18 mouse cellular contexts compared by ENCODE assay signal in the genomic region with DNA sequence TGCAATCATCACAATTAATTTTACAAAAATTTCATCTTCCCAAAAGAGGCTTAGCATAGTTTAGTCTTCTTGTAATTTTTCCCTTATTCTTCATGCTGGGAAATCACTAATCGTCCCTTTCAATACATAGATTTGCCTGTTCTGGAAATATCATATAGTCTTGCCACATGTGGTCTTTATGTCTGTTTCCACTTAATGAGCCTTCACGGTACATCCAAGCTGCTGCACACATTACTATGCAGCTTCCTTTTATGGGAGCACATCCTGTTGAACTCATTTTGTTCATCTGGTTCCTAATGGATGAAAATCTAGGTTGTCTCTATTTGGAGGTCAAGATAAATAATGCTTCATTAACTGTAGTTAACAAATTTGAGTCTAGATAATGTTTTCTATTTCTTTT.
"Had no signal": no experiment of that assay in that cellular context is flagged by ENCODE, and none has a peak within 500 bp of the region (broad histone marks: within the 10 kb centered on the region; RNA-seq: fewer than 3 reads in every experiment).

No protein-coding gene starts in this region.

- H3K27ac ChIP-seq: midbrain, embryonic 13.5 days; neural tube, embryonic 13.5 days; neural tube, embryonic 15.5 days had no signal

- H3K27me3 ChIP-seq: neural tube, embryonic 13.5 days; neural tube, embryonic 15.5 days had no signal

- DNase-seq: lung, adult 18-20 months; lung, embryonic 14.5 days; lung, postnatal 10 days; lung, postnatal 4 days; retina, postnatal 1 day; right cerebral cortex, adult 18-20 months; right cerebral cortex, postnatal 25 days; right cerebral cortex, postnatal 4 days; spleen, adult 18-20 months; thymus, adult 18-20 months; thymus, postnatal 14 days; thymus, postnatal 36 days had no signal

- H3K36me3 ChIP-seq: midbrain, embryonic 13.5 days; neural tube, embryonic 13.5 days; neural tube, embryonic 15.5 days had no signal

- H3K4me2 ChIP-seq: lung, embryonic 14.5 days; midbrain, embryonic 11.5 days; midbrain, embryonic 13.5 days; neural tube, embryonic 13.5 days; neural tube, embryonic 15.5 days had no signal

- H3K4me3 ChIP-seq: midbrain, embryonic 13.5 days; myocyte; neural tube, embryonic 13.5 days; neural tube, embryonic 15.5 days had no signal

- ATAC-seq: midbrain, embryonic 13.5 days; midbrain, embryonic 16.5 days had no signal

- H3K9ac ChIP-seq: lung, embryonic 14.5 days; midbrain, embryonic 13.5 days; neural tube, embryonic 13.5 days; neural tube, embryonic 15.5 days had no signal

- H3K9me3 ChIP-seq: midbrain, embryonic 13.5 days; neural tube, embryonic 13.5 days; neural tube, embryonic 15.5 days had no signal
